Mouse (Mus musculus): ENCODE data around the gene Idh1. TPM values are rescaled to one million over a fixed set of nuclear protein-coding genes. Genes with fewer than 3 reads are reported as not detected.
"Not testable (repeated sequence)": the region's sequence is repeated elsewhere in the genome, so short reads cannot be mapped to it uniquely, and the experiment has no call there.

The Idh1 gene
- 254 and 260 TPM in 2 replicates for polyA plus RNA-seq (2015; fragmentation: Nextera tagmentation; extraction: Ambion mirVana)

- no peaks in the 10 kb centered on the region for H3K27me3 ChIP-seq (replicated peaks; ENCODE audit: control insufficient read depth, insufficient read depth, low read length)
- ATAC-seq = peak; percentile 98
- H3K4me2 ChIP-seq (replicated peaks; ENCODE audit: low read depth) = peak within 1 kb of the TSS; percentile 82
- H3K4me1 ChIP-seq (replicated peaks; ENCODE audit: control insufficient read depth, insufficient read depth, low read length) = 0 out of 2 replicates have a peak, but pooled peaks cover 7% of the 10 kb centered on the region
- WGBS = under 1% methylated on average over 55 of the region's 71 CpGs
- H3K27ac ChIP-seq (ENCODE audit: low read depth, low read length) = peak within 1 kb of the TSS; percentile 86
- H3K9ac ChIP-seq (ENCODE audit: low read depth, low read length) = peak within 1 kb of the TSS; percentile 89
- peak within 1 kb of the TSS; percentile 89 for H3K4me3 ChIP-seq (ENCODE audit: low read depth, low read length)
- H3K9me3 ChIP-seq (ENCODE audit: control insufficient read depth) = no peaks in the 10 kb centered on the region
- H3K36me3 ChIP-seq (ENCODE audit: control insufficient read depth, insufficient read depth) = no peaks in the 10 kb centered on the region
- TF ChIP-seq CTCF (IDR thresholded peaks at IDR 0.05; ENCODE audit: low read depth) = peak; percentile 31
Measured at GRCm38 (mm10) chr1:65186287-65187073, at the start of gene Idh1, which contains the start of gene Pikfyve. Gene Idh1, minus strand, starts transcription at chr1:65186500. Gene Pikfyve, plus strand, starts transcription at chr1:65186683.

GRCm38 (mm10) chr1:65230566-65230965 lies 44.3 kb upstream of the Idh1 start:
- WGBS = 74% methylated on average over 1 of the region's 1 CpGs

GRCm38 (mm10) chr1:65229768-65230167 lies 43.5 kb upstream of the Idh1 start:
- not testable (repeated sequence) for H3K9me3 ChIP-seq (ENCODE audit: control insufficient read depth); H3K4me3 ChIP-seq (ENCODE audit: low read depth, low read length); ATAC-seq; H3K36me3 ChIP-seq (ENCODE audit: control insufficient read depth, insufficient read depth); H3K9ac ChIP-seq (ENCODE audit: low read depth, low read length); H3K4me2 ChIP-seq (replicated peaks; ENCODE audit: low read depth); H3K4me1 ChIP-seq (replicated peaks; ENCODE audit: control insufficient read depth, insufficient read depth, low read length); H3K27ac ChIP-seq (ENCODE audit: low read depth, low read length); H3K27me3 ChIP-seq (replicated peaks; ENCODE audit: control insufficient read depth, insufficient read depth, low read length)
- WGBS = 94% methylated on average over 3 of the region's 3 CpGs

More at GRCm38 (mm10) chr1:65230566-65230965, 44.3 kb upstream of the Idh1 start:
- H3K4me3 ChIP-seq (ENCODE audit: low read depth, low read length) = no peak overlapping the region
- H3K36me3 ChIP-seq (ENCODE audit: control insufficient read depth, insufficient read depth) = peaks cover 12% of the 10 kb centered on the region
- H3K27ac ChIP-seq (ENCODE audit: low read depth, low read length) = no peak overlapping the region
- no peaks in the 10 kb centered on the region for H3K9me3 ChIP-seq (ENCODE audit: control insufficient read depth)
- no peaks in the 10 kb centered on the region for H3K4me1 ChIP-seq (replicated peaks; ENCODE audit: control insufficient read depth, insufficient read depth, low read length)
- H3K4me2 ChIP-seq (replicated peaks; ENCODE audit: low read depth) = no peak overlapping the region
- no peak for ATAC-seq
- H3K9ac ChIP-seq (ENCODE audit: low read depth, low read length) = no peak overlapping the region
- H3K27me3 ChIP-seq (replicated peaks; ENCODE audit: control insufficient read depth, insufficient read depth, low read length) = no peaks in the 10 kb centered on the region
- no peak for TF ChIP-seq CTCF (IDR thresholded peaks at IDR 0.05; ENCODE audit: low read depth)

GRCm38 (mm10) chr1:65227681-65228080 lies 41.4 kb upstream of the Idh1 start:
- no peaks in the 10 kb centered on the region for H3K4me1 ChIP-seq (replicated peaks; ENCODE audit: control insufficient read depth, insufficient read depth, low read length)
- H3K4me2 ChIP-seq (replicated peaks; ENCODE audit: low read depth) = no peak overlapping the region
- no peak for ATAC-seq
- H3K36me3 ChIP-seq (ENCODE audit: control insufficient read depth, insufficient read depth) = peaks cover 11% of the 10 kb centered on the region
- H3K27me3 ChIP-seq (replicated peaks; ENCODE audit: control insufficient read depth, insufficient read depth, low read length) = no peaks in the 10 kb centered on the region
- H3K27ac ChIP-seq (ENCODE audit: low read depth, low read length) = no peak overlapping the region
- H3K4me3 ChIP-seq (ENCODE audit: low read depth, low read length) = no peak overlapping the region
- no peak for TF ChIP-seq CTCF (IDR thresholded peaks at IDR 0.05; ENCODE audit: low read depth)
- H3K9ac ChIP-seq (ENCODE audit: low read depth, low read length) = no peak overlapping the region
- 84% methylated on average over 2 of the region's 2 CpGs for WGBS
- H3K9me3 ChIP-seq (ENCODE audit: control insufficient read depth) = no peaks in the 10 kb centered on the region

GRCm38 (mm10) chr1:65223654-65224053 lies 37.4 kb upstream of the Idh1 start:
- TF ChIP-seq CTCF (IDR thresholded peaks at IDR 0.05; ENCODE audit: low read depth) = no peak
- WGBS = 91% methylated on average over 2 of the region's 2 CpGs

GRCm38 (mm10) chr1:65217972-65218371 lies 31.7 kb upstream of the Idh1 start:
- H3K4me2 ChIP-seq (replicated peaks; ENCODE audit: low read depth) = no peak overlapping the region
- H3K4me3 ChIP-seq (ENCODE audit: low read depth, low read length) = no peak overlapping the region
- peaks cover 24% of the 10 kb centered on the region for H3K36me3 ChIP-seq (ENCODE audit: control insufficient read depth, insufficient read depth)
- H3K27ac ChIP-seq (ENCODE audit: low read depth, low read length) = no peak overlapping the region
- no peaks in the 10 kb centered on the region for H3K9me3 ChIP-seq (ENCODE audit: control insufficient read depth)
- H3K9ac ChIP-seq (ENCODE audit: low read depth, low read length) = no peak overlapping the region
- no peak for TF ChIP-seq CTCF (IDR thresholded peaks at IDR 0.05; ENCODE audit: low read depth)
- H3K4me1 ChIP-seq (replicated peaks; ENCODE audit: control insufficient read depth, insufficient read depth, low read length) = no peaks in the 10 kb centered on the region
- no peak for ATAC-seq
- WGBS = 81% methylated on average over 1 of the region's 1 CpGs
- H3K27me3 ChIP-seq (replicated peaks; ENCODE audit: control insufficient read depth, insufficient read depth, low read length) = no peaks in the 10 kb centered on the region

More at GRCm38 (mm10) chr1:65223654-65224053, 37.4 kb upstream of the Idh1 start:
- Histone ChIP-seq H3K4me3 (ENCODE audit: low read depth, low read length) (no peak overlapping the region), H3K9me3 (ENCODE audit: control insufficient read depth) (no peaks in the 10 kb centered on the region), H3K4me2 (replicated peaks; ENCODE audit: low read depth) (no peak overlapping the region), H3K27me3 (replicated peaks; ENCODE audit: control insufficient read depth, insufficient read depth, low read length) (no peaks in the 10 kb centered on the region), H3K4me1 (replicated peaks; ENCODE audit: control insufficient read depth, insufficient read depth, low read length) (no peaks in the 10 kb centered on the region), H3K27ac (ENCODE audit: low read depth, low read length) (no peak overlapping the region), H3K36me3 (ENCODE audit: control insufficient read depth, insufficient read depth) (peaks cover 26% of the 10 kb centered on the region), H3K9ac (ENCODE audit: low read depth, low read length) (no peak overlapping the region)
- no peak for ATAC-seq

All from intestine, postnatal 0 days (tissue).